Mouse (Mus musculus) hematopoietic stem cell, adult 5-6 weeks (primary cell): ENCODE measurements around the gene Myo18b. TPM values are rescaled to one million over a fixed set of nuclear protein-coding genes. Genes with fewer than 3 reads are reported as not detected.

Experiments used
- total RNA-seq: library from RNA; stranded (forward); fragments of 172-1452, 232-1000 nt; gene quantifications from 2 replicates; pipeline ENCODE4 v1.2.3, GENCODE M21; 2017

Gene Myo18b
- total RNA-seq, 1 experiment from 2014 or later: not detected

Other genes with a start within 250 kb of the Myo18b start
- gene Grk3, start 119.4 kb upstream of the Myo18b start, total RNA-seq: 28.2 and 31.4 TPM in 2 replicates
- not detected in 2 replicates for gene Crybb2, start 173.8 kb upstream of the Myo18b start, total RNA-seq
- not detected in 2 replicates for gene Crybb3, start 185.2 kb upstream of the Myo18b start, total RNA-seq